Mouse (Mus musculus): ENCODE measurements around the gene Gadl1.

Gadl1 gene

DNA sequence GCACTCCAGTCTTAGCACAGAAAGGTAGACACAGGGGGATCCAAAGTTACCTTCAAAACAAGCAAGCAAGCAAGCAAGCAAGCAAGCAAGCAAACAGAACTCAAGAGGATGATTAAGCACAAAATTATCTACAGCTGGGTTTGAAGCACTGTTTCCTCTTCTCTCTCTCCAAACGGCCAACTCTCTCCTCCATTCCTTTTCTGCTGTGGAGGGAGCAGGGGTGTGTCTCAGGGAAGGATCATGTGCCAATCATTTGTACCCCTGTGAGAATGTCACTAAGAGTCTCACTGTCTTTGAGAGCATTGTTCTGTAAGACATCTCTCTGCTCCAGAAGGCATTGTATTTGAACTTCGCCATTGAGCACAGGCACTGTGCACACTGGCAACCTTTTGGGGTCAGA is 27.1 kb downstream of the Gadl1 start:
- no peak for DNase-seq (ENCODE audit: low read depth, low spot score)

DNA sequence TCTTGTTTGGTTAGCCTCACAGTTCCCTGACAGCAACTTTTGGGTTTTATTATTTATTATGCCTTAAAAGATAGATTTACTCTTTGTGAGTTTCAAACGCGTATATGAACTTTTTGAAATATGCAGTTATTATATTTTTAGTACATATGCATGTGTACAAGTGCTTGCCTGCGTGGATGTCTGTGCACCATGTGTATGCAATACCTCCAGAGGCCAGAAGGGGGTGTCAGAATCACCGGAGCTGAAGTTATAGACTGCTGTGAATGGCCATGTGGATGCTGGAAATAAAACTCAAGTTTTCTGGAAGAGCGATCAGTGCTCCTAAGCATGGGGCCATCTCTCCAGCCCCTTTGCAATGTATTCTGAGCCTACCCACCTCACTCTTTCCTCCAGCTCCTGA is 28.7 kb downstream of the Gadl1 start:
- no peak for DNase-seq (ENCODE audit: low read depth, low spot score)

DNA sequence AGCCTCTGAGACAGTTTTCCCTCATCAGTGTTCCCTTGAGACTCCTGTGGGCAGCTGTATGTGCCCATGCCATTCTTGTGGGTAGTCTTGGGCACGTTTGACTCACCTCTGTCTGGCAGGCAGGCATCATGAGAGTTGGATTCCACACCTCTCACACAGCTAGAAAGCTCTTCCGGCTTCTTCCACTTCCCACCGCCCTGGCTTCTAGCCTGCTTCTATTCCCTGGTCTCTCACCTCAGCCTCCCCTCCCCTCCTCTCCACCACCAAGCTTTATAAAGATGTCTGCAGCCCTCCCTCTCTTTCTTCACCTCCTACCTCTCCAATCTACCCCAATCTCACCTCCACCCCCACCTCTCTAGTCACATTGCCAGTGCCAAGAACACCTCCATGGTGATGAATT is 30.2 kb downstream of the Gadl1 start:
- DNase-seq (ENCODE audit: low read depth, low spot score), result no peak

DNA sequence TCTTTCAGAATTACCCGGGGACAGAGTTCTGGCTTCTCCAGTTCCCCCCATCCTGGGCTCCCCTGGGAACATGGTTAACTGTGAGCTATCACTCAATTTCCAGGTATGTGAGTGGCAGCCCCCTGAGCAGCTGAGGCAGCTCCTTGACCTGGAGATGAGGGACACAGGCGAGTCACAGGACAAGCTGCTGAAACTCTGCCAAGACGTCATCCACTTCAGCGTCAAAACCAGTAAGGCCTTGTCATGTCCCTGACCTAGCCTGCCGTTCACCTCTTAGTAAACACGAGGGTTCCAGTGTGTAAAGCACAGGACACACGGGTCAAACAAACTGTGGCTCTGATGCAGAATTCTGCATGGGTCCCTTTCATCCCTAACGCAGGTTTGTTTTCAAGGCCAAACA is 31.9 kb downstream of the Gadl1 start:
- no peak for DNase-seq (ENCODE audit: low read depth, low spot score)

DNA sequence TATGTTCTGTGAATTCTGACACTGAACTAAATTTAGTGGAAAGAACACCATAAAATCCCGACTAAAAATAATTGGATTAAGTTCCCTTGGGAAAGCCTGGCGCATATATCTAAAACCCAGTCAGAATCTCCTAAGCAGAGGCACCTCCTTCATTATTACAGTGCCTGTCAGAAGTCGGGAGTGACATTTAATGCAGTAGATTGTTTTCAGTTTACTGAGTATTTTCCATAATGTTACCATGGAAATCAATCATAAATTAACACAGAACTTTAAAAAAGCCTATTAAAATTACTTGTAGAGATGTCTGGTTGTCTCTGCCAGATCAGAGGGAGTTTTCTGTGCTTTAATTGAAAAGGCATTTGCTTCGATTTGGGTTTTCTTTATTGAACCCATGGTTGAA is 33.2 kb downstream of the Gadl1 start:
- no peak for DNase-seq (ENCODE audit: low read depth, low spot score)

DNA sequence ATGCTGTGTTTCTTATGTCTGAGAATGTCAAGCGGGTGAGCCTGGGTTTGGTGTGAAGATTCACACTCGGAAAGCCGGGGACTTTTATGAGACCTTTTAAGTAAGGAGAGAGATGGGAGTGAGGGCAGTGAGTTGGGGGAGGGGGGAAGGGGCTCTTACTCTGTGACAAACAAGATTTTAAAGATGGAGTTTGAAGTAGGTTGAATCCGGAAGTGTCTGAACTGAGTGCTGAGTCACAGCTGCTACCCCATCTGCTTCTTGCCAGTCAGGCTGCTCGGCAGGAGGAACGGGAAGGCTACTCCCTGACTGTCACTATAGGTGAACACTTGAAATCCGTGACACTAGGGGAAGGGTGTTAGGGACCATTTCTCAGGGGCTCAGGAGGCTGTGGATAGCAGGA is 33.7 kb downstream of the Gadl1 start:
- no peak for DNase-seq (ENCODE audit: low read depth, low spot score)

DNA sequence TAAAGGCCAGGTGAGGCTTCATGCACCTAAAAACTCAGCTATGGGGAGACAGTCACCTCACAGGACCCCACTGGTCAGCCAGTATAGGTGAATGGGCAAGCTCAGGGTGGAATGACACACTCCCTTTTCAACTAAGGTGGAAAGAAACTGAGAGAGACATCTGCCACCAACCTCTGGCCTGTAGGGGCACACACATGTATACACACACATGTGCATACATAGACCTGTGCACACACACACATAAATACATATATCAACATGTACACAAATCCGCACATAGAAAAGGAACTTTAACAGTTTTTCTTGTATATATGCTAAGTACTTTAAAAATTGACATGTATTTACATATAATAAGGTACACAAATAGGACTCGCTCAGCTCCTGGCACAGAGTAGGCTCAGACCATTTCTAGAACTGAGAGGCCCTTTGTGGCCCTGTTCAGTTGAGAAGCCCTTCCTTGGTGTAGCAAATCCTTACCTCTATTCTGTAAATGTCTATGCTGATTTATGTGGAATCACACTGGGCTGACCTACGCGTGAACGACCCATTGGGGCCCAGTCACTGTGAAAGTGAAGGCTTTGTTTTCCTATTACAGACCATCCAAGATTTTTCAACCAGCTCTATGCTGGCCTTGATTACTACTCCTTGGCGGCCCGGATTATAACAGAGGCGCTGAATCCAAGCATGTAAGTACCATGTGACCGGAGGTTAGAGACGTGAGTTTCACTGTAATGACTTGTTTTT is 34.5 kb downstream of the Gadl1 start:
- no peak for DNase-seq (ENCODE audit: low read depth, low spot score)

DNA sequence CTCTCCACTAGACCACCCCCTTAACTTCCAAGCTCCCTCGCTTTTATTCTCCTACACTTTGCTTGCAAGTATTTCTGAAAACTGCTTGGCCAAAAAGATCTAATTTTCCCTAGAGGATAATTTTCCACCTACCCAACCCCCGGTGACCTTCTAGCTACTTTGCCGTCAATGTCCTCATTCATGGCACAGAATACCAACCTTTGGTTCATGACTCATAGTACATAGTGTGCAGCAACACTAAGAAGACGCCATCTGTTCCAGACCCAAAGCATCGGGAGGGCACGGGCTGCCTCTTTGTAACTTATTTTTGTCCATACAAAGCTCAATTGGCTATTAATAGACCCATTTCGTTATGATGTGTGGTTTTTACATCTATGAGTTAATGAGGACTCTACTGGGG is 55.8 kb downstream of the Gadl1 start:
- DNase-seq (ENCODE audit: low read depth, low spot score), result no peak

DNA sequence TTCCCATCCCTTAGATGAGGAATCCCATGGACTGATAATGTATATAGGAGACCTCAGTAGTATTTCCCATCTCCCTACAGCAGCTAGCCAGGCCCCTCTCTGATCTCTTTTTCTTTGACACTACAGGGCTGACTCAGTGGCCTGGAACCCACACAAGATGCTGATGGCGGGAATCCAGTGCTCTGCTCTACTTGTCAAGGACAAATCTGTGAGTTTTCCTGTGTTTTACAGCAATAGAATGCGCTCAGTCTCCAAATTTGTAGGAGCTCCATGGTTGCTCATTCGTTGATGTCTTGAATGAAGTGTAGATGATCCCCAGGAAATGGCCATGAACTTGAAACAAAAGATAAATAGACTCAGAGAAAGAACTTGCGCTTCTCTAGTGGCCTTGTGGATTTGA is 56.9 kb downstream of the Gadl1 start:
- DNase-seq (ENCODE audit: low read depth, low spot score), result no peak

DNA sequence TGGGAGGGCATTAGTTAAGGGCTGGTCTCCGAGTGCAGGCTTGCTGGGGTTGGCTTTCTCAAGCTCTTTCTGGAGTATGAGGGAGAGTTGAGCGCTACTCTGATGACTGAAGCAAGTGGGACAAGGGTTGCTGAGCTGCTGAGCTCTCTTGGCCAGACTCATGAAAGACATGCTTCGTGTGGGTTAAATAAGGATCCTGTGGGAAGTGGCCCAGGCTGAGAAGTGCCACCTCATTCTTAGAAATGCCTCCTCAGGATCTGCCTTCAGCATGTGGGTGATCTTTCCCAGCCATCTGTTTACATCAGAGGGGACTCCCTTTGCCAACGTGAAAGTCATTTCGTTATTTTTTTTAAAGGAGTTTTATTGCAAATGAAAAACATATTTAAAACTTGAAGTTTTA is 57.5 kb downstream of the Gadl1 start:
- DNase-seq (ENCODE audit: low read depth, low spot score), result no peak

DNA sequence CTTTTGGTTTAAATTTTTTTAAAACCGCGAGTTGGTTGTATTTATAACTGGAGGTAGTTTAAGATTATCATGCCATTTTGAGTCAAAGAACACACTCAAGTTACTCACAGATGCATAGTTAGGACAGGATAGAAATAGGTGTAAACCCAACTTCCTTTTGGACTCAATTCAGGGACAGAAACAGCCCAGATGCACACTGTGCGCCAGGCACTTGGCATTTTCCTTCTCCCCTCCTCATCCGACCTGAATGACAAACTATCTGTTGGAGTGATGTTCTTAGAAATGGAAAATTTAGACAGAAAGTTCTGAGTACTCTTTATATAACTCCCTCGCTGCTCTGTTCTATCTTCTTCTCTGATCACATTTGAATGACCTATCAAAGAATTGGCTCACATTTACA is 58.4 kb downstream of the Gadl1 start:
- DNase-seq (ENCODE audit: low read depth, low spot score), result no peak

DNA sequence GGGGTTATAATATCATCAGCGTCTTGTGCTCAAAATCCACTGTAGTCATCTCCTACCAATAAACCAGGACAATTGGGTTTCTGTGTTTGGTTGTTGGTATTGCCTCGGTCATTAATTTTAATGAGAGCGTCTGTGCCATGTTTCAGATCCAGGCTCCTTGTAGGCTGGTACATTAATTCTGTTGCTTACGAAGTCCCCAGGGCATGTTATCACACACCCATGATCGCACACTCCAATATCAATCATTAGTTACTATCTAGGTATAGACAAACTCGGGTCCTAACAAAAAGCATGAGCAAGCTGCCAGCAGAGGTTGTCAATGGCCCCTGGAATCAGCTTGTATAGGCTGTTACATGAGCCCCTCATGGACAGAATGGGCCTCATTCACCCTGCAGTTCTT is 67.6 kb downstream of the Gadl1 start:
- no peak for DNase-seq (ENCODE audit: low read depth, low spot score)

DNA sequence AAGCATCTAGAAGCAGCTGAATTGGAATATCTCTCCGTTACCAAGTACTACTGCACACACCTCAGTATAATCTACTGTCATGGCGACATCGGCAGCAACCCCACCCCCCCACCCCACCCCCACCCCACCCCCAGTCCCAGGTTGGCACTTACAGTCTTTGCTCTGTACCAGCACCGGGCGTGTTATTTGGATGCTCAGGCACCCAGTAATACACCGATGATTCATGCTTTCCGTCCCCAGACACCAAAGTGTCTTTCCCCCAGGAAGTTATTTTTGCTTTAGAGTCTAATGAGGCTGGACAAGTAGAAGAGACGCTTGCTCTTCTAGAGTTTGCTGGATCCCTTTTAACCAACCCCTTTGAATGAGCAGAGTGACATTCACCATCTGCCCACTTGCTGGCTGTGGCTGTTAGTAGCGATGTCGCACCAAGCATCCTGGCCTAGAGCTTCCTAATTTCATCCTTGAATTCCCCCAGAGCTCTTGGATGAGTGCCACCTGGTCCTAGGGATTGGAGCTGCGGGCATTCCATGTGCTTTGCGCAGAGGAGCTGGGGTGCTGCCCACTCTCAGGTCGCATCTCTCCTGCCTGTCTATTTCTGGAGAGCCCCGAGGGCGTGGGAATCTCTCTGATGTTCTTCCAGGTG is 68.5 kb downstream of the Gadl1 start:
- no peak for DNase-seq (ENCODE audit: low read depth, low spot score)

DNA sequence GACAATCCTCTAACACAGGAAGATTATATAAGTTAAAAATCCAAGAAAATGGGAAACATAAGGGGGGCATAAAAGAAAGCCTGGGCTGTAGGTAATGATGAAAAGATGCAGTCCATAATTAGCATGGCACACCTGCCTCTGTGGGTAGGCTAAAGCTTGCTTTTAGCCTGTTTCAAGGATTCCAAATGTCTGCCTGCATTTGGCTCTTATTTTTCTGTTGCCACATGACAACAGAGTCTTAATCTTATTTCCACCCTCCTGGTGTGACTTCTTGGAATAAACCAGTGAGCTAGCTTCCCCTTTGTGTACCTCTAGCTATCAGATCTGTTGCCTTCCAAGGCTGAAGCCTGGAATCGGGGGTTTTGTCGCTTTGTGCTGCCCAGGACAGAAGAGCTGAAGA is 69.2 kb downstream of the Gadl1 start:
- no peak for DNase-seq (ENCODE audit: low read depth, low spot score)

DNA sequence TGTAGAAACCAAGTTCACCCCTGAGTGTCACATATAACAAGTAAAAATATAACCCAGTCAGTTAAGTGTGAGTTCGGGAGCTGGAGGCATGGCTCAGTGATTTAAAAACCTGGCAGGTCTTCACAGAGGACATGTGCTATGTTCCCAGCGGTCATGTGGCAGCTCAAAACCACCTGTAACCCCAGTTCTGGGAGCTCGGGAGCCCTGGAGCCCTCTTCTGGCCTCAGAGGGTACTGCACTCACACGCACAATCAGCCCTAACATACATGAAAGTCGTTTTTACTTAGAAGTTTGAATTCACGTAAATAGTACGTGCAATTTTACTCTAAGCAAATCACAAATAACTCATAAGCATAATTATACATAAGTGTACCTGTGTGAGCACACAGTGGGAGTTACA is 81.4 kb downstream of the Gadl1 start:
- DNase-seq (ENCODE audit: low read depth, low spot score), result peak; percentile 11

DNA sequence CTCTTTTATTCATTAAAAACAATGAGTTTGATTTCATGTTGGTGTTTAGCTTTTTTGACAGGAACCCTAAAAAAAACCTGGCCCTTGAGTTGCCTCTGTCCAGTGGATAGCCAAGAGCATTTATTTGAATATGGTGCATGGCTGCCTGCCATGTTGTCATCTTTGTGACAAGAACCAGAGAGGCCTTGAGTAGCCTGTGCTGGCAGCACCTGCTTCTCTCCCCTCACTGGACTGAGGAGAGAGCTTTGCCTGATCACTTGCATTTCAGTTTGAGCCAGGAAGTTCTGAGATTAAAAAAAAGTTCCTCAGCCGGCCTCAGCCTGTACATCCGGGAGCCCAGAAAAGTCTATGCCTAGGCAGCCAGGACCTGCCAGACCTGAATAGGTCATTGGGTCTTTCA is 85.5 kb downstream of the Gadl1 start:
- DNase-seq (ENCODE audit: low read depth, low spot score), result no peak

DNA sequence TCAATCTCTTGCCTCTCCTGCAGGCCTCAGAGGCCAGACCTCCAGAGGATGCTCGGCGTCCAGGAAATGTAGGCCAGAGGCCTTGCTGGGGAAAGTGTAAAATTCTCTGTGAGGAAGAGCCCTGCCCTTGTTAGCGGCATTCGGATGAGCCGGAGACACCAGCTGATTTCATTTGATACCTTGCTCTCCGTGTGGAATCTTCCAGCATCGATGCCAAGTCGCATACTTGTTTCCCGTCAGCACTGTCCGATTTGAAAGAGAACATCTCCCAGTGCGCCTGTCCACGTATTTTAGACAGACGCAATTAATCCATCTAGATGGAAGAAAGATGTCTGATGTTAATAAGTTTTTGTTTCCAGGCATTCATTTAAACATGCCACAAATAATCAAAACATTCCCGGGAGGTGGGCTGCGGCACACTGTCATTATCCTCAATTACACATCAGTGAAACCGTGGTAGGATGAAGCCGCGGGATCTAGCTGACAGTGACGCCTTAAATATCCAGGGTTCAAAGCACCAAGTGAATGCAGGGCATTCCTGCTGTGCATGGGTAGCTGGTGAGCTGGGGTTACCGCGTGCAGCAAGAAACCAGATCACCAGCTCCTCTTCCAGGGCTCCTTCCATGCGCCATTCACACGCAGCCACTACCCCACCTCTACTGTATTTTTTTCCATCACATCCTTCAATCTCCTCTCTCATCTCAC is 86.8 kb downstream of the Gadl1 start:
- no peak for DNase-seq (ENCODE audit: low read depth, low spot score)

DNA sequence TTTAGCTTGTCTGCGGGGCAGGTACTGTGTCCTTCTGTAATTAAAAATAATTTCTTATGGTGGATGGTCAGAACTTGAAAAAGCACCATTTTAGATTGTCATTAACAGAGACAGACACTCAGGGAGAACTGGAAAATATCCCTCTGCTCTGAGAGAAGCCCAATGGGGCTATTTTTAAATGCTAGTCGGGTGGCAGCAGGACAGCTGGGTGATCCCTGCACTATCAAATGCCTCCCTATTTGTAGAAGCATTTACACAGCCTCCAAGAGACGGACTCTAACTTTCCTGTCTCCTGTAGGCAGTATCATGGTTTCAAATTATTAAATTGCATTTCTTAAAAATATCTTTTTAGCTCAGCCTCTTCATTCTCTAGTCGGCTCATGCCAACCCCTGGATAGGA is 89.1 kb downstream of the Gadl1 start:
- DNase-seq (ENCODE audit: low read depth, low spot score), result no peak

DNA sequence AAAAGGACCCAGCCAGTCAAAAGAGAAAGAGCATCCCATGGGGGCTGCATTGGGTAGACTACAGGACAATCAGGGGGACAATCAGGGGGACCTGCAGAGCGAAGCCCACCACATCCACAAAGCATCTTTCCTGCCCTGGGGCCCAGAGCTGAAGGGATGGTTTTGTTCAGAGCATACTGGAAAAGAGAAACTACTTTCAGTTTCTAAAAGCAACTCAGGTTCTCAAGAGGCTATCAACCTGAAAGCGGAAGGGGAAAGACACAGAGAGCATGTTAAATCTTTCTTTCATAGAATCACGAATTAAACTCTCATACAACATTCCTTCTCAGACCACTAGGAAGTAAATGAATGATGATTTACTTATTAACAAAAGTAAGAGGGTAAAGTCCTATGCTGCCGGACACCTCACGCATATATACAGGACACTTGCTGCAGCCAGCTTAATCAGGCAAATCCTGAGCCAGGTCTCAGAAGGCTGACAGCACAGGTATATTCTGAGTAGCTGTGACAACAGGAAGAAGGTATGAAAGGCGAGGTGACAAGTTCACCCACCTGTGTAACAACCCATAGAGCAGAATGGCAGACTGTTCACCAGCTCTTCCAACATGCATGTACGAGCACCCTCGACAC is 90.2 kb downstream of the Gadl1 start:
- no peak for DNase-seq (ENCODE audit: low read depth, low spot score)

DNA sequence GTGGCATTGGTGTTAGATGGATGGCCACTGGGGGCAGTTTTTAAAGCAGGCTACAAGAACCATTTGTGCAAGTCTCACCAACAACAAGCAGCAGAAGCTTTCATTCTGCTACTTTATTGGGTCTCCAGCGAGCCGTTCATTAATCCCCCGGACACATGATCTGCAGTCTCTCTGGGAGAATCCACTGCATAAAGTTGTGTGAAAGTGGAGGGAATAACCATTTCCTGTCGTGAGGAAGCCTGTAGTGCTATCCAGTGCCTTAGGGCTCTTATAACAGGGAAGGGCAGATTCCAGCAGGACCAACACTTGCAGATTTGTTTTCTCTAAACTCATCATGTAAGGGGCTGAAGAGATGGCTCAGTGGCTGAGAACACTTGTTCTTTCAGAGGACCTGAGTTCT is 104.7 kb downstream of the Gadl1 start:
- DNase-seq (ENCODE audit: low read depth, low spot score), result no peak

DNA sequence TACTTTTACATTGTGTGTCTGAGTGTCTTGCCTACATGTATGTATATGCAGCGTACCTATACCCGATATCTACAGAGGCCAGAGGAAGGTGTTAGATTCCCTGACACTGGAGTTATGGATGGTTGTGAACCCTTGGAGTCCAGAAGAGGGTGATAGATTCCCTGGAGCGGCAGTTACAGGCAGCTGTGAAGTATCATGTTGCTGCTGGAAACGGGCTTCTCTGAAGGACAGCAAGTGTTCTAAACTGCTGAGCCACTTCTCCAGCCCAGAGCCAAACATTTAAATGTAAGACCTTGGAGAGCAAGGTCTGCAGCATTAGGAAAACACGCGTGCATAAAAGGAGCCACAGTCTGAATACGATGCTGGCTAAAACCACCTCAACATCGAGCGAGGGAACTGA is 107.0 kb downstream of the Gadl1 start:
- DNase-seq (ENCODE audit: low read depth, low spot score), result no peak

DNA sequence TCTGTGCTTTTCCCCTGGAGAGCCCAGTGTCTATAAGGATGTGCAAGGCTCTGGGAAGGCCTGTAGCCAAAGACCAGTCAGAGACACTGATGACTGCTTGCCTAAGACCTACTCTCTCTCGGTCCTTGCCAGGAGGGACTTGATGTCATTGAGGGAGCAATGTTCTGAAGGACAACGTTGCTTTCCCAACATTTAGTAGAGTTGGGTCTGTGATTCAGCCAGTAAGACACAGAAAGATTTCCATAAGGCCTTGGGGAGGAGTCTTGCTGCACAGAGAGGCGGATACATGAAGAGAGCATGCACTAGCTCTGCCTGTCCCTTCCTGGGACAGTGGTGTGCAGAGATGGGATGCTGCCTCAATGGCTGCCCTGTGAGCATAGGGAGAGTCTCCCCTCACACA is 107.8 kb downstream of the Gadl1 start:
- no peak for DNase-seq (ENCODE audit: low read depth, low spot score)

DNA sequence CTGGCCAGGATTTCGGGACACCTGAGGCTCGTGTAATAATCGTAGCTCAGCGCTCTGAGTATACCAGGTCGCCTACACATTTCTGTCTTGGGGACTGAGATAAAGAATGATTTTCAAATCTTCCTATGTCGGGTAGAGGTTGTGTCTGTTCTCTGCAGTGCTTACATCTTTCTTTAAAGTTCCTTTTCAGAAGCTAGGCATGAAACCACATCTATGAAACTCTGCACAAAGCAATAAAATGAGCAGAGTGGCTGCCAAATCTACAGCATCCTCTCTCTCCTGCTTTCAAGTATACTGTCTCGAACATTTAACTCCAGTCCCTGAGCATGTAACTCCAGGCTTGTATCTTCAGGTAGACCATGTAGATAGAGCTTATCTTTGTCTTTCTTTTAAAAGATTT is 109.3 kb downstream of the Gadl1 start:
- no peak for DNase-seq (ENCODE audit: low read depth, low spot score)
